Mouse (Mus musculus) embryonic facial prominence, embryonic 14.5 days (tissue): ENCODE measurements around the gene Zfp276. TPM values are rescaled to one million over a fixed set of nuclear protein-coding genes. Genes with fewer than 3 reads are reported as not detected.
"Not testable (repeated sequence)": the region's sequence is repeated elsewhere in the genome, so short reads cannot be mapped to it uniquely, and the experiment has no call there.

Experiments used
- ATAC-seq: fragments of 200-750 bp; cut with Nextera tagmentation; 2 replicates; pipeline ENCODE4 v1.8.0; 2017; ENCODE audit warnings: low read depth, moderate number of reproducible peaks, moderate TSS enrichment
- DNase-seq: peaks from one replicate; pipeline ENCODE4 v3.0.0-alpha.2; 2015; ENCODE audit warnings: low spot score
- H3K27ac ChIP-seq: fragments of 300-500 bp; sonication (generic); replicated peaks from 2 replicates; pipeline ENCODE4 v1.5.1; 2014; ENCODE audit warnings: low read depth, mild to moderate bottlenecking, low read length, moderate library complexity
- H3K27me3 ChIP-seq: fragments of 300-500 bp; sonication (generic); replicated peaks from 2 replicates; pipeline ENCODE4 v1.6.1; 2014; ENCODE audit warnings: low read length; ENCODE audit not compliant: control insufficient read depth, insufficient read depth
- H3K36me3 ChIP-seq: fragments of 300-500 bp; sonication (generic); 2 replicates; pipeline ENCODE4 v1.6.1; 2014; ENCODE audit warnings: low read length, mixed read lengths; ENCODE audit not compliant: control insufficient read depth, insufficient read depth
- H3K4me1 ChIP-seq: fragments of 300-500 bp; sonication (generic); 2 replicates; pipeline ENCODE4 v1.6.1; 2014; ENCODE audit warnings: antibody characterized with exemption, low read length; ENCODE audit not compliant: control insufficient read depth, insufficient read depth
- H3K4me2 ChIP-seq: fragments of 300-500 bp; sonication (generic); 2 replicates; pipeline ENCODE4 v1.6.1; 2014; ENCODE audit warnings: low read depth, mild to moderate bottlenecking, low read length, moderate library complexity, mixed read lengths
- H3K4me3 ChIP-seq: fragments of 300-500 bp; sonication (generic); 2 replicates; pipeline ENCODE4 v1.5.1; 2014; ENCODE audit warnings: low read depth, mild to moderate bottlenecking, low read length
- H3K9ac ChIP-seq: fragments of 300-500 bp; sonication (generic); 2 replicates; pipeline ENCODE4 v1.6.1; 2014; ENCODE audit warnings: low read depth, mild to moderate bottlenecking, low read length, moderate library complexity, mixed read lengths
- H3K9me3 ChIP-seq: fragments of 300-500 bp; sonication (generic); 2 replicates; pipeline ENCODE4 v1.6.1; 2016; ENCODE audit warnings: low read length; ENCODE audit not compliant: control insufficient read depth
- WGBS: fragments of 180-500 bp; shearing (Covaris S2); extraction: QIAGEN DNeasy Blood & Tissue Kit; methylation state at CpG from one replicate; pipeline ENCODE4 v1.1.7; 2014; 5-methylcytosine and 5-hydroxymethylcytosine counted together
- polyA plus RNA-seq: library from polyadenylated mRNA; unstranded; fragments of >200 nt; fragmentation: Nextera tagmentation; extraction: Ambion mirVana; gene quantifications from 2 replicates; pipeline ENCODE4 v1.2.1, GENCODE M21; 2014

The Zfp276 gene
- polyA plus RNA-seq, 1 experiment from 2014 or later, result 19.5 TPM

DNA sequence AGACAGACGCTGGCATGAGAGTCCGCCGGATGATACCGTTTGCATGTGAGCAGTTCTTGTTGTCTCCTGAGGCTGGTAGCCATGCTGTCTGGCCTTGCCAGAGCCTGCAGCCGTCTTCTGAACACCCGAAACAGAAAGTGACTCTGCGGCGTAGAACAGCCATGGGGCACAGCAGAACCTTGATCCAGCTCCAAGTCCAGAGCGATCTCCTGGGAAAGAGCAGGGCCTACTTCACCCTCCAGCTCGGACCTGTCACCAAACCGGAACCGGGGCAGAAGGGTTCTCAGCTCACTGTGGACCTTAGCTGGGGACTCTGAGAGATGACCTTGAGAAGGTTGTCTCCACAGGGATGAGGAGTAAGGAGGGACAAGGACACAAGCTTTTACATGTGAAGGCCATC is 21.1 kb downstream of the Zfp276 start:
- DNase-seq, result no peak
- Histone ChIP-seq H3K4me2 (no peak overlapping the region), H3K9ac (no peak overlapping the region), H3K27me3 (no peaks in the 10 kb centered on the region), H3K9me3 (no peaks in the 10 kb centered on the region), H3K36me3 (peaks cover 12% of the 10 kb centered on the region; the same call in 1 of the 2 replicates), H3K27ac (no peak overlapping the region), H3K4me1 (no peaks in the 10 kb centered on the region), H3K4me3 (no peak overlapping the region)
- no peak for ATAC-seq
- WGBS, result 92% methylated on average over 12 of the region's 12 CpGs

DNA sequence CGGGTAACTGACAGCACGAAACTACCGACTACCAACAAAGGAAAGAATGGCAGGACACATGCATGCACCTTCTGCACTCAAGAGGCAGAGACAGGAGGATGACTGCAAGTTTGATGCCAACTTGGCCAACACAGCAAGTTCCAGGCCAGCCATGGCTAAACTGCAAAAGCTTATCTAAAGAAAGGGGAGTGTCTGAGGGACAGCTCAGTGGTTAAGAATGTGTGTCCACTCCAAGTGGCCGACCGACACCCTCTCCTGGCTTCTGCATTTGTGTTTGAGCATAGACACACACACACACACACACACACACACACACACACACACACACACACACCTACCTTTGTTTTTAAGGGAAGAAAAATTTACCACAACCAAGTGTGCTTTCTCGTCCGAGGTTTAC is 24.4 kb downstream of the Zfp276 start:
- Histone ChIP-seq H3K9ac (no peak overlapping the region), H3K9me3 (no peaks in the 10 kb centered on the region), H3K27ac (no peak overlapping the region), H3K4me3 (no peak overlapping the region), H3K4me1 (no peaks in the 10 kb centered on the region), H3K4me2 (no peak overlapping the region), H3K36me3 (peaks cover 14% of the 10 kb centered on the region; the same call in 1 of the 2 replicates), H3K27me3 (no peaks in the 10 kb centered on the region)
- WGBS, result 93% methylated on average over 7 of the region's 7 CpGs
- ATAC-seq, result no peak
- DNase-seq, result no peak

DNA sequence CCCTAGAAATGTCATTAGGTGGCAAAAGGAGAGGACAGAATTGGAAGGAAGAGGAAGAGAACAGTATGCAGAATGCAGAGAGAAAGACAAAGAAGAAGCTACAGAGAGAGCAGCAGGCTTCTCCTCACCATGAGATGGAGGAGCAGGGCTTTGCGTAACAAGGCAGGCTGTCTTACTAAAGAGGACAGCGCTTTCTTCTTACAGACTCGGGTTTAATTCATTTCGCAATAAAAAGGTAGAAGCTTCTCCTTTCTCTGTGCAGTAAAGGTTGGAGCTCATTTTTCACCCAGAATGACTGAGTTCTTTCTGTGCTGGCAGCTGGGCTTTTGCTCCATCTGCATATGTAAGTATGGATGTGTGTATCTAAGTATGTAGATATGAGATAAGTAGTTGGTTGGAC is 25.8 kb downstream of the Zfp276 start:
- no peak for DNase-seq
- H3K27ac ChIP-seq, result no peak overlapping the region
- H3K9ac ChIP-seq, result no peak overlapping the region
- no peak overlapping the region for H3K4me3 ChIP-seq
- H3K36me3 ChIP-seq, result peaks cover 11% of the 10 kb centered on the region; the same call in 1 of the 2 replicates
- H3K4me1 ChIP-seq, result no peaks in the 10 kb centered on the region
- WGBS, result 91% methylated on average over 4 of the region's 4 CpGs
- H3K27me3 ChIP-seq, result no peaks in the 10 kb centered on the region
- no peak for ATAC-seq
- H3K4me2 ChIP-seq, result no peak overlapping the region
- no peaks in the 10 kb centered on the region for H3K9me3 ChIP-seq

DNA sequence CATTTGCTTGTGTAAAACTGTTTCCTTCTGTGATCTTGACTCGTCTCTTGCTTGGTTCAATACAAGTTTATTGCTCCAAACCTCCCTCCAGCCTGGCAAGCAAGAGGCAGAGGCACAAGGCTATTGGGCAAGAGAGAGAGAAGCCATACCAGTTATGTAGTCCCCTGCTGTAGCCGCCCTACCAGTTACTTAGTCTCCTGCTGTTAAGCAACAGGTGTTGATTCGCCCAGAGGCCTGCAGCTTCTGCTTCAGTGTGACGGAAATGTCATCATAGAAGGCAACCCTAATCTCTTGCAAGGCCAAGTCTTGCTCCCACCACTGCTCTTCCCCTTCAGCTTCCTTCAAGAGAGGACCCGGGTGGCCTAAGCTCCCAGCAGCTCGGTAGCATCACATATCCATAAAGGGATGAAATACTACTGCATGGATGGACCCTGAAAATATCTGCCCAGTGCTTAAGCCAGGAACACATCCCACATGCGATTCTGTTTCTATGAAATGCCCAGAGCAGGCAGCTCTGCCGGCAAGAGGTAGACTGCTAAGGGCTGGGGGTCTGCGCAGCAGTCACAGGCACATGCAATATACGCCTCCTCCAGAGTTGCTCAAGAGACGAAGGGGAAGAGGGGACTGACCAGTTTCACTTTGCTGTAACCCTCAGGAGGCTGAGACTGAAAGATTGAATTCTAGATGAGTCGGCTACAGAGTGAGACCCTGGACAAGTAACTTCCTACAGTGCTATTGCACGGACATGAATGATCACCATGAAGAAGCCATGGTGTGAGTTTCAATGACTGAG is 26.5 kb downstream of the Zfp276 start:
- Histone ChIP-seq H3K4me3 (no peak overlapping the region), H3K36me3 (peaks cover 11% of the 10 kb centered on the region; the same call in 1 of the 2 replicates), H3K9ac (no peak overlapping the region), H3K27me3 (no peaks in the 10 kb centered on the region), H3K4me1 (no peaks in the 10 kb centered on the region), H3K9me3 (no peaks in the 10 kb centered on the region), H3K4me2 (no peak overlapping the region), H3K27ac (no peak overlapping the region)
- DNase-seq (no peak), ATAC-seq (no peak)
- WGBS, result 86% methylated on average over 13 of the region's 13 CpGs

DNA sequence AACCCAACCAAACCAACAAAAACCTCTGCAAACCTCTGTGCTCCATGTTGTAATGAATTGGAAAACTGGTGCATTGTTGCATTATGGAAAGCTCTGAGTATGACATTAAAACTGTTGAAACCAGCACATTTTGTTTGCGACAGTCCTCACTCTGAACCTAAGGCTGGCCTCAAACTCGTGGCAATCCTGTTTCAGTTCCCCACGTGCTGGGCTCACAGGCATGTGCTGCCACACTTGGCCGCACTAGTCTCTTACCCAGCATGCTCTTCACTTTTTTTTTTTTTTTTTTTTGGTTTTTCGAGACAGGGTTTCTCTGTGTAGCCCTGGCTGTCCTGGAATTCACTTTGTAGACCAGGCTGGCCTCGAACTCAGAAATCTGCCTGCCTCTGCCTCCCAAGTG is 29.0 kb downstream of the Zfp276 start:
- 88% methylated on average over 5 of the region's 6 CpGs for WGBS
- DNase-seq, H3K4me2 ChIP-seq, ATAC-seq, H3K4me3 ChIP-seq, H3K27ac ChIP-seq, H3K4me1 ChIP-seq, H3K27me3 ChIP-seq, H3K9ac ChIP-seq, H3K9me3 ChIP-seq: not testable (repeated sequence)
- peaks cover 17% of the 10 kb centered on the region; the same call in 1 of the 2 replicates for H3K36me3 ChIP-seq

DNA sequence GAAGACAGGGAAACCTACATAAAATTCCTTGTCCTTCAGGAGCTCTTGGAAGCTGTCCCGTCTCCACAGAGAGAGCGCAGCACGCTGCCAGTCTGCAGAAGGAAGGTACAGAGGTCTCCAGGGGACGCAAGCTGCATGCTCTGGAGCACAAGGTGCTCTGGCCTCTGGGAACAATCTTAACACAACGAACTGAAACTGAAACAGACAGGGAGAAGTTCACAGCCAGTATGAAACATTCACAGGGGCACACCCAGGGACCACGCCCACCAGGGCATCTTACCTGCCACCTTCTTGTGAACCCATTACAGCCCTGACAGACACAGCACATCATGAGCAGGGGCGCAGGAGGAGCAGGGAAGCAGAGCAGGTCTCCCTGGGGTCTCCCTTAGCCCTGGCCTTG is 30.0 kb downstream of the Zfp276 start:
- Histone ChIP-seq H3K27ac (no peak overlapping the region), H3K4me1 (no peaks in the 10 kb centered on the region), H3K4me2 (no peak overlapping the region), H3K27me3 (no peaks in the 10 kb centered on the region), H3K36me3 (peaks cover 22% of the 10 kb centered on the region; the same call in 1 of the 2 replicates), H3K9ac (no peak overlapping the region), H3K4me3 (no peak overlapping the region), H3K9me3 (no peaks in the 10 kb centered on the region)
- DNase-seq (no peak), ATAC-seq (no peak)
- 83% methylated on average over 7 of the region's 7 CpGs for WGBS

DNA sequence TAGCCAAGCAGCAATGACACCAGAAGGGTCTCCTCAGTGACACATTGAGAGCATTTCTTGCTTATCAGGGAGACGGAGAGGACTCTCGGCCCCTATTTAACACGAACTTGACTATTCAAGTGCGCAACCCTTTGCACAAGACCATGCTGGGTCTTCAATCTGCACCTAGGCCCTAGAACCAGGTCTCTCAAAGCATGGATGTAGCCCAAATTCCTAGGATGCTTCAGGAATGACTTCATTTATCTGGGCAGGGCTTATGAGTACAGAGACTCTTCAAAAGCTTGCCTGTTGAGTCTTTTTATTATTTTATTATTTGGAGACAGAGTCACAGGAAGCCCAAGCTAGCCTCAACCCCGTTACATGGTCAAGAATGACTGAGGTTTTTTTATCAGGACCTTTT is 30.5 kb downstream of the Zfp276 start:
- no peaks in the 10 kb centered on the region for H3K4me1 ChIP-seq
- WGBS, result 87% methylated on average over 5 of the region's 5 CpGs
- H3K9ac ChIP-seq, result no peak overlapping the region
- H3K4me2 ChIP-seq, result no peak overlapping the region
- H3K36me3 ChIP-seq, result peaks cover 22% of the 10 kb centered on the region; the same call in 1 of the 2 replicates
- H3K27ac ChIP-seq, result no peak overlapping the region
- no peaks in the 10 kb centered on the region for H3K9me3 ChIP-seq
- DNase-seq (no peak), ATAC-seq (no peak)
- no peaks in the 10 kb centered on the region for H3K27me3 ChIP-seq
- no peak overlapping the region for H3K4me3 ChIP-seq

DNA sequence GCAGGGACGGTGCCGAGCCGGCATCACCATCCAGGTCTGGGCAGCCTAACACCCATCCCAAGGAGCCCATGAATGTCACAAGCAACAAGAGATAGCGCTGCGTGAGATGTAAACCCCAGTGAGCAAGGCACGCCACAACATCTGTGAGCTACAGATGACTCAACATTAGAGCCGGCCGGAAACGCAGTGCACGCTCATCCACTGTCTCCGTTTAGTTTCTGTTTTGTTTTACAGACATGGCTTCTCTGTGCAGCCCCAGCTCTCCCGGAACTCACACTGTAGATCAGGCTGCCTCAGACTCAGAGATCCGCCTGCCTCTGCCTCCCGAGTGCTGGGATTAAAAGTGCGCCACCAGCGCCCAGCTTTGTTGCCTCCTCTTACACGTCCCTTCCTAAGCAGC is 33.4 kb downstream of the Zfp276 start:
- no peaks in the 10 kb centered on the region for H3K4me1 ChIP-seq
- WGBS, result 92% methylated on average over 15 of the region's 17 CpGs
- no peak for ATAC-seq
- H3K27me3 ChIP-seq, result no peaks in the 10 kb centered on the region
- H3K36me3 ChIP-seq, result 0 out of 2 replicates have a peak, but pooled peaks cover 23% of the 10 kb centered on the region
- no peak overlapping the region for H3K4me3 ChIP-seq
- H3K9ac ChIP-seq, result no peak overlapping the region
- no peaks in the 10 kb centered on the region for H3K9me3 ChIP-seq
- H3K27ac ChIP-seq, result no peak overlapping the region
- DNase-seq, result no peak
- H3K4me2 ChIP-seq, result no peak overlapping the region

DNA sequence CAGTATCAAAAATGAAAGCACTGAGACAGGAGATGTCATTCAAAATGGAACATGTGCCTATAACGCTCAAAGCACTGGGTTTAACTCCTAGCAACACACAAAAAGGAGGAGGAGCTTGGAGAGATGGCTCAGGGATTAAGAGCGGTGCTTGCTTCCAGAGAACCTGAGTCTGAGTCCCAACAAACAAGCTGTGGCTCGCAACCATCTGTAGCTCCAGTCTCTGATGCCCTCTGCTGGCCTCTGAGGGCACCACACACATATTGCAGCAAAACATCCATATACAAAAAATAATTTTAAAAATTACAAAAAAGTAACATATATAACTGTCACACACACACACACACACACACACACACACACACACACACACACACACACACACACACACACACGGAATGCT is 36.2 kb downstream of the Zfp276 start:
- DNase-seq (no peak), ATAC-seq (no peak)
- Histone ChIP-seq H3K4me2 (no peak overlapping the region), H3K9ac (no peak overlapping the region), H3K27me3 (no peaks in the 10 kb centered on the region), H3K36me3 (peaks cover 34% of the 10 kb centered on the region; the same call in 1 of the 2 replicates), H3K27ac (no peak overlapping the region), H3K9me3 (no peaks in the 10 kb centered on the region), H3K4me1 (no peaks in the 10 kb centered on the region), H3K4me3 (no peak overlapping the region)
- 71% methylated on average over 4 of the region's 4 CpGs for WGBS
